Mouse (Mus musculus) bone marrow, adult 2 months (tissue): ENCODE data around the gene Rsl24d1. TPM values are rescaled to one million over a fixed set of nuclear protein-coding genes. Genes with fewer than 3 reads are reported as not detected.

Experiments
- H3K27ac ChIP-seq: fragments of 200-500 bp; 2 replicates; pipeline ENCODE4 v1.5.1; 2012; ENCODE audit warnings: low read depth, mild to moderate bottlenecking, control low read depth, inconsistent platforms, low read length; ENCODE audit not compliant: control insufficient read depth, poor library complexity, insufficient read depth
- H3K4me1 ChIP-seq: fragments of 200-500 bp; 2 replicates; pipeline ENCODE4 v1.6.1; 2011; ENCODE audit warnings: low read length; ENCODE audit not compliant: control insufficient read depth, insufficient read depth
- H3K4me3 ChIP-seq: fragments of 200-500 bp; replicated peaks from 2 replicates; pipeline ENCODE3; 2011; ENCODE audit warnings: mild to moderate bottlenecking, low read depth, low read length, control low read depth; ENCODE audit not compliant: control insufficient read depth
- CTCF ChIP-seq: fragments of 200-500 bp; IDR thresholded peaks from 2 replicates; pipeline ENCODE4 v1.5.1; 2011; ENCODE audit warnings: low read length, control low read depth; ENCODE audit not compliant: control insufficient read depth, insufficient read depth
- POLR2A ChIP-seq: fragments of 200-500 bp; IDR thresholded peaks from 2 replicates; pipeline ENCODE4 v1.6.1; 2011; ENCODE audit warnings: low read depth, mild to moderate bottlenecking, control low read depth, low read length, borderline replicate concordance; ENCODE audit not compliant: control insufficient read depth
- WGBS: fragments of 180-500 bp; shearing (Covaris S2); methylation state at CpG from one replicate; pipeline ENCODE4 v1.1.7; 2018; 5-methylcytosine and 5-hydroxymethylcytosine counted together
- polyA plus RNA-seq: library from polyadenylated mRNA; stranded (reverse); fragments of >200 nt; gene quantifications from 2 replicates; pipeline ENCODE4 v1.2.4, GENCODE M21; 2011; ENCODE audit warnings: low replicate concordance; ENCODE audit not compliant: missing spikeins, insufficient read depth, insufficient read length

Rsl24d1 gene
- 37.2 and 47.4 TPM in 2 replicates for polyA plus RNA-seq

DNA sequence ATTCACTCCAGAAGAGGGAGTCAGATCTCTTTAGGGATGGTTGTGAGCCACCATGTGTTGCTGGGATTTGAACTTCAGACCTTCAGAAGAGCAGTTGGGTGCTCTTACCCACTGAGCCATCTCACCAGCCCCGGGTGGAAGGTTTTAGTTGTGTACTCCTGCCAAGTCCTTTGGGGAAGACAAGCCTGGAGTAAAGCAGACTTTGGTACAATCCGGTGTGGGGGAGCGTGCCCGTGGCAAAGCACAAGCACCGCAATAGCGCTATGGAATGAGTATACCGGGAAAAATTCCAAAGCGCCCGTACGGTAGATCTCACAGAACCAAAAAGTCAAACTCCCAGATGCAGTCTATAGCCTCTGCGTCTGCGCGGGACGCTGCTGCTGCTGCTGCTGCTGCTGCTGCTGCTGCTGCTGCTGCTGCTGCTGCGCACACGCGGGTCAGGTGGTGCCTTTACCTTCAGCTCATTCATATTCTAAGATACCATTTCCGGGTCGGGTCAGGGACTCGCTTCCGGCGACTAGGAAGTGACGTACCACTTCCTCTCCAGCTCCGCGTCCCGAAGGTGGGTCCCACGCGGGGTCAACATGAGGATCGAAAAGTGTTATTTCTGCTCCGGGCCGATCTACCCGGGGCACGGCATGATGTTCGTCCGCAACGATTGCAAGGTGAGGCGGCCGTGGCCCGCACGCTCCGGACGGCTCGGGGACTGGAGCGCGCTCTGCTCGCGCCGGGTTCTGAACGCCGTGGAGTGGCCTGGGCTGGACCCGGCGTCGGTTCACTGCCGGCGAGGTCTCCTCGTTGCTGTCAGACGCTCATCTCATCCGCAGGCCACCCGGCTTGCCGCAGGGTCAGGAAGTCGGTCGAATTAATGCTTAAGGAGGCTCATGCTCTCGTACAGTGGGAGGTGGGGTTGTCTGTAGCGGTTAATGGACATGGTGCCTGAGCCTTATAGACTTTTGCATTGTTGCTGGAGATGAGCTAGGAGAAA, at the start of gene Rsl24d1:
TSS of gene Rsl24d1 (plus strand) at position 508 of the 988 bp plus-strand sequence.
- under 1% methylated on average over 64 of the region's 64 CpGs for WGBS
- Histone ChIP-seq H3K4me1 (no peaks in the 10 kb centered on the region; the same call in 1 of the 2 replicates), H3K4me3 (peak within 1 kb of the TSS; percentile 96), H3K27ac (peak within 1 kb of the TSS; percentile 70)
- TF ChIP-seq POLR2A (peak; percentile 51; the same call in 1 of the 2 replicates), CTCF (no peak)

DNA sequence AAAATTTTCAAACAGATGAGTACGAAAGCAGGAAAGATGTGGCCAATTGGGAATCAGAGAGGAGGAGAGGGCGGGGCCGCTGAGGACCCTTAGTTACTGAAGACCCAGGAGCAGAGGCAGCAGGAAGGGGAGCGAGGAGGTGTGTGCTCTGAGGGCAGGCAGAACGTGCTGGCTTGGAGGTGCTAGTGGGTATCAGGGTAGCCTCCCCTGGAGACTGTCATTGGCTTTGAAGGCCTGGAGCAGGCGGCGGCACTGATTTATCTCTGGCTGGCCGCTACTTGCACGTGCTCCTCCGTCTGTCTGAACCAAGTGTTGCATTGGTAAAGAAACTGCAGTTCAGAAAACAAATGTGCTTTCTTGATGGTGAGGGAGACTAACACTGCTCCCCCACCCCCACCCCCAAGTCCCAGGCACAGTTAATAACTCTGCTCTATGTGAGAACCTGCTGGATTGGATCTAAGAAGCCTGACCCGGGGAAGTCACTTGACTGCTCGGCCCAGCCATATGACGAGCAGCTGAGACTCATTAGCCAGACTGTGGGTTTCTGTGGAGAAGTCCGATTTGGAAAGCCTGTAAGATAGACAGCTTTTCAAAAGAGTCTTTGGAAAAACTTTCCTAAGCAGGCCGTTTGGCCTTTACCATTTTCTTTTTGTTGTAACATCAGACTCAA, 49.5 kb upstream of the Rsl24d1 start:
- peaks cover 3% of the 10 kb centered on the region; the same call in 1 of the 2 replicates for H3K4me1 ChIP-seq
- no peak overlapping the region for H3K27ac ChIP-seq
- 86% methylated on average over 15 of the region's 15 CpGs for WGBS
- no peak overlapping the region for H3K4me3 ChIP-seq
- no peak for TF ChIP-seq CTCF

DNA sequence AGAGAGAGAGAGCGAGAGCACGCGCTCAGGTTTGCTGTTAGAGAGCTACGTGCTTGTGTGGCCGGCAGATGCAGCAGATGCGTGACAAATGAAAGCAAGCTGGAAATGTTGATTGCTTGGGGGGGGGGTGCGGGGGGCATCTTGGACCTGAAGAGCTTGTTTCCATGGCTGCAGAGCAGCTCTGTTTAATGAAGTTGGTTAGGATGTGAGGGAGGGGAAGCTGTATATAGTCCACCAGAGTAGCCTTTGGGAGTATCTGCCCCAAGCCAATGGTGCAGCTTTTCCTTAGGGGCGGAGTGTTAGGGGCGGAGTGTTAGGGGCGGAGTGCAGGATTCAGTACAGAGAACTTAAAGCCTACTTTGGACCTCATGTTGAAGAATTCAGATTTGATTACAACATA, 46.1 kb upstream of the Rsl24d1 start:
- WGBS: 72% methylated on average over 10 of the region's 10 CpGs
- TF ChIP-seq POLR2A: no peak
- TF ChIP-seq CTCF: no peak
- H3K27ac ChIP-seq: no peak overlapping the region
- H3K4me3 ChIP-seq: no peak overlapping the region
- H3K4me1 ChIP-seq: peaks cover 5% of the 10 kb centered on the region; the same call in 1 of the 2 replicates

DNA sequence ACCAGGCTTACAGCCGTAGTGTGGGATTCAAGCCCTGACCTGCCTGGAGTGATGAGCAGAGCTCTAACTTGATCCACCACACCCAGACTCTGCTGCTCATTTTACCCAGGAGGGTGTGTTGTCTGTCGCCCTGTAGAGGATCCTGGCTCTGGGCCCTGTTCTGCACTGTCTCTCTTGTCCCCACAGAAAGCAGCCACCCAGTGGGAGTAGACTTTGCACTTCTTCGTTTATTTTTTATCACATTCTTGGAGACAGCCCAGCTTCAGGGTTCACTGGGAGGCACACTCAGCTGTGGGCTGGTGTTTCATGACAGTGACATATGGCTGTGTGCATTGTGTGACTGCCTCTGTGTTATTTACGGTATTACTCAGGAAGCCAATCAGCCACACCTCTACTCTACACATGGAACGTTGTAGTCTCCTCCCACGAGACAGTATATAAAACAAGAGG, 45.0 kb upstream of the Rsl24d1 start:
- Histone ChIP-seq H3K4me1 (peaks cover 8% of the 10 kb centered on the region; the same call in 1 of the 2 replicates), H3K27ac (no peak overlapping the region; the same call in 1 of the 2 replicates), H3K4me3 (no peak overlapping the region)
- WGBS: 27% methylated on average over 6 of the region's 6 CpGs
- no peak for TF ChIP-seq CTCF
- no peak for TF ChIP-seq POLR2A

DNA sequence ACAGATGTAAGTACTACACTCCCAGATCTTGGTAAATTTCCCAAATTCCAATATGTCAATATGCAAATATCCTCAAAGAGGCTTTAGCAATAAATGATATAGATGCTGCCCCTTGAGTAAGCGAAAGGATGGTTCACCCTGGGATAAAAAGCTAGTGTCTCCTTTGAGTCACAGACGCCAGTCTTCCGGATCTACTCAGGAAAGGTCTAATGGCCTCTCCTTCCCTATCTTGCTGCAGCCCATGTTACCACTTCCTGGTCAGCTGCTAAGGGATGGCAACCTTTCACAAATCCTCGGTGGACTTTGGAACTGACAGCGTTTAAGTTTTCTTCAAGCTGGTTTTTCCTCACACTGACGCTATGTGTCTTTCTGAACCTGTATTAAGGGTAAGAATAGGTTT, 44.5 kb upstream of the Rsl24d1 start:
- no peak overlapping the region; the same call in 1 of the 2 replicates for H3K27ac ChIP-seq
- no peak overlapping the region for H3K4me3 ChIP-seq
- H3K4me1 ChIP-seq: peaks cover 10% of the 10 kb centered on the region; the same call in 1 of the 2 replicates
- TF ChIP-seq CTCF (no peak), POLR2A (no peak)
- 21% methylated on average over 6 of the region's 6 CpGs for WGBS

DNA sequence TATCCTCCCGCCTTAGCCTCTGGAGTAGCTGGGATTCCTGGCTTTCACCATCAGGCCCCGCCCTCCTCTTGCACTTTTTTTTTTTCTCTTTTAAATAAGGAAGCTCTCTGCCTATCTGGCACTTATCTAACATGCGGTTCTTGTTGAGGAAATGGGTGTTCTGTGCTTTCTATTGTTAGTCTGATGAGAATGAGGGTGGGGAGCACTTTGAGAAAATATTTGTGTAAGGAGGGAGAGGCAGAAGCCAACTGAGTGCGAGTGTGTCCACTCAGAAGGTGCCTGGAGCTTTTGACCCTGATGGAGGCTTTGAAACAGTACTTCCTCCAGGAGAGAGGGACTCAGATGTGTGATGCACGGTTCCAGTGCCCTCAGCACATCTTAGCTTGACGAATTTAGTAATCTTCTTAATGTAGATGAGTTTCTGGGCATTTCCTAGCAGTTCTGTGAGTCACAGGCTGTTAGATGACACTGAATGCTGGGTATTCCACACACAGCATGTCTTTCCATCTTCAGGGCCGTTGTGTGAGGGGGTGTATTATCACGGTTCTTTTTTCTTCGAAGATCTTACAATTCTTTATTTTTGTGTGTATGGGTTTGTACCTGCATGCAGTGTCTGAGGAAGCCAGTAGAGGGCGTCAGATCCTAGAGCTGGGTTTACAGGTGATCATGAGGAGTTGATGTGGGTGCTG, 42.1 kb upstream of the Rsl24d1 start:
- Histone ChIP-seq H3K4me3 (no peak overlapping the region), H3K4me1 (peaks cover 12% of the 10 kb centered on the region; the same call in 1 of the 2 replicates), H3K27ac (peak overlapping the region; percentile 65; the same call in 1 of the 2 replicates)
- 31% methylated on average over 10 of the region's 10 CpGs for WGBS
- no peak for TF ChIP-seq CTCF
- no peak for TF ChIP-seq POLR2A

DNA sequence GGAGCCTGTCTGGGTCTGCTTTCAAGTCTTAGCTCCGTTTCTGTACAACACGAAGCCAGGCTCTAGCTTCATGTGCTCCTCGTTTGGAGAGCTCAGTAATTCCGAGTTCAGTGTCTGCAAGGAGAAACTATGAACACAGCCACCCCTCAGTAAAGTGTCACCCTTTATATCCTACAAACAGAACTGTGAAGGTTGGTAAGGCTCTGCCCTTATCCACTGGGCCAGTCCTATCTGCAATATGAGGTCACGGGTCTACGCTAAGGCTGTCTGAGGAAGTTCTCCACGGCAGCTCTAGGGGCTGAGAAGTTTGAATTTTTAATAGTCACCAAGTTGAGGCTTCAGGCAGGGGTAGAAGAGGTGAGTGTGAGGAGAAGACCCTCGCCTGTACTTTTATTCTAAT, 40.8 kb upstream of the Rsl24d1 start:
- no peak for TF ChIP-seq POLR2A
- no peak for TF ChIP-seq CTCF
- peaks cover 12% of the 10 kb centered on the region; the same call in 1 of the 2 replicates for H3K4me1 ChIP-seq
- H3K4me3 ChIP-seq: peak overlapping the region; percentile 15
- 37% methylated on average over 8 of the region's 8 CpGs for WGBS
- peak overlapping the region; percentile 92 for H3K27ac ChIP-seq
